Mouse (Mus musculus): Measurements from ENCODE around the gene Sec14l2. TPM values are rescaled to one million over a fixed set of nuclear protein-coding genes. Genes with fewer than 3 reads are reported as not detected.
"Not testable (repeated sequence)": the region's sequence is repeated elsewhere in the genome, so short reads cannot be mapped to it uniquely, and the experiment has no call there.

Sec14l2 gene
- polyA plus RNA-seq, 1 experiment from 2014 or later = 1.8 TPM

DNA sequence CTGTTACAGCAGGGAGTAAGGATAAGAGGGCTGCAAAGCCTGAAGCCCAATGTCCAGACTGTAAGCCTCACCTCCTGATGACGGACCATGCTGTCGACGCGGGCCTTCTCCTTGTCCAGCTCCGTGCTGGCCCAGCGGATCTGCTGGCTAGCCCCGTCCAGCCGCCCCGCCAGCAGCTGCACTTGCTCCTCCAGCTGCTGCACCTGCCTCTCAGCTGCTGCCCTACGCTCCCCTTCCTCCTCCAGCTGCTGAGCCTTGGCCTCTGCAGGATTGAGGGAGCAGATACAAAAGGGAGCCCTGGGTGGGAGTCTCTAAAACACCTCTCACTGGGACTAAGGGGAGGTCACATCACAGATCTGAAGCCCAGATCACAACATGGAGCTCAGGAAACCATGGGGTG, 23.9 kb upstream of the Sec14l2 start:
- H3K9ac ChIP-seq = no peak overlapping the region
- no peaks in the 10 kb centered on the region for H3K9me3 ChIP-seq (replicated peaks)
- peaks cover 29% of the 10 kb centered on the region for H3K36me3 ChIP-seq
- ATAC-seq (ENCODE audit: low FRiP score) = no peak
- H3K4me3 ChIP-seq = no peak overlapping the region
- H3K27me3 ChIP-seq = no peaks in the 10 kb centered on the region
- no peak overlapping the region for H3K4me2 ChIP-seq (replicated peaks)
- WGBS = 81% methylated on average over 10 of the region's 10 CpGs
- no peak overlapping the region for H3K27ac ChIP-seq
- H3K4me1 ChIP-seq = no peaks in the 10 kb centered on the region; the same call in 1 of the 2 replicates

DNA sequence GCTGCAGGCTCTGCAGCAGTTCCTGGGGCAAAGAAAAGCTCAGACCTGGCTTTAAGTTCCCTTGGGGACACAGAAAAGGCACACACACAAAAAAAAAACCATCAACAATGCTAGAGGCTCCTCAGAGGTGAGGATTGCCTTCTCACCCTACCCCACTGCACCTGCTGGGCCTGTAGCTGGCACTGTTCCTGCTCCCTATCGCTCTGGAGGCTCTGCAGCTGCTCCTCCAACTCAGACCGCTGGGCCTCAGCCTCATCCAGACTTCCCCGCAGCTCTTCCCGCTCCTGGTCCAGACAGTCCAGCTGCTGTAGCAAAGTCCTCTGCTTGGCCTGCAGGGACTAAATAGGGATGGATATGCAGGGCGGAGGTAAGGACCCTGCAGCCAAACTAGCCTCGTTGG, 23.2 kb upstream of the Sec14l2 start:
- H3K36me3 ChIP-seq = peaks cover 36% of the 10 kb centered on the region
- H3K4me3 ChIP-seq = no peak overlapping the region
- H3K9me3 ChIP-seq (replicated peaks) = no peaks in the 10 kb centered on the region
- ATAC-seq (ENCODE audit: low FRiP score) = no peak
- no peak overlapping the region for H3K4me2 ChIP-seq (replicated peaks)
- no peaks in the 10 kb centered on the region; the same call in 1 of the 2 replicates for H3K4me1 ChIP-seq
- no peak overlapping the region for H3K27ac ChIP-seq
- H3K9ac ChIP-seq = no peak overlapping the region
- H3K27me3 ChIP-seq = no peaks in the 10 kb centered on the region
- WGBS = 85% methylated on average over 6 of the region's 6 CpGs

DNA sequence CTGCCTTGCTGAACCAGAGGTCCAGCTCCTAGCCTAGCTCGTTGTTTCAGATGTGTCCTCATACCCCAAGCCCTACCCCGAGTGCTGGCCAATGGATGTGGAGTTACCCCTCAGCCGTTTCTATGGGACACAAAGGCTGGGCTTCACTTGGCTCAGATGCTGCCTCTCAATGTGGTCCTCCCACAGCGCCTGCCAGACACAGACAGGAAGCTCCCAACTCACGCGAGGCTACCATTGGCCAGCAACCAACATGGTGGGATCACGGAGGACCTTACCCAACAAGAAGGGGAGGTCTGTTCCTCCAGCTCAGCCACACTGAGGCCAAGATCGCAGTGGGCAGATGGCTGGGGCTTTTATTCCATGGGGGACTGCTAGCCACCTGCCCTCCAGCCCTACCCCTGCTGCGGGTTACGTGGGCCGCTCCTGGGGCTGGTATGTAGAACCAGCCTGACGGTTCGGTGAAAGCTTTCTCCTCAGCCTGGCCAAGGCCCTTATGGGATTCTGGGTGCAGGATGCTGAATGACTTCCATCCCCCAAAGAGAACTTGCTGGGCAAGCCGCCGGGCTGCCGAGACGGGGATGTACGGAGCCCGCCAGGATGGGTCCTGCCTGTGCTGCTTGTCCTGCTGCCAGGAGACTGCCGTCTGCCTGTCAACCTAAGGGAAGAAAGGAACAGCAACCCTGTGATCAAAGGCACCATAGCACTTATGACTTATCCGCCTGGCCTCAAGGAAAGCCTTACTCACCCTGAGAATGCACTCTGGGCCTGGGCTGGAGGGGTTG, 20.3 kb upstream of the Sec14l2 start:
- Histone ChIP-seq H3K9ac (no peak overlapping the region), H3K27ac (no peak overlapping the region), H3K4me1 (peaks cover 4% of the 10 kb centered on the region; the same call in 1 of the 2 replicates), H3K27me3 (no peaks in the 10 kb centered on the region), H3K36me3 (peaks cover 59% of the 10 kb centered on the region), H3K4me2 (replicated peaks) (no peak overlapping the region), H3K4me3 (no peak overlapping the region), H3K9me3 (replicated peaks) (no peaks in the 10 kb centered on the region)
- WGBS = 93% methylated on average over 21 of the region's 21 CpGs
- ATAC-seq (ENCODE audit: low FRiP score) = no peak

DNA sequence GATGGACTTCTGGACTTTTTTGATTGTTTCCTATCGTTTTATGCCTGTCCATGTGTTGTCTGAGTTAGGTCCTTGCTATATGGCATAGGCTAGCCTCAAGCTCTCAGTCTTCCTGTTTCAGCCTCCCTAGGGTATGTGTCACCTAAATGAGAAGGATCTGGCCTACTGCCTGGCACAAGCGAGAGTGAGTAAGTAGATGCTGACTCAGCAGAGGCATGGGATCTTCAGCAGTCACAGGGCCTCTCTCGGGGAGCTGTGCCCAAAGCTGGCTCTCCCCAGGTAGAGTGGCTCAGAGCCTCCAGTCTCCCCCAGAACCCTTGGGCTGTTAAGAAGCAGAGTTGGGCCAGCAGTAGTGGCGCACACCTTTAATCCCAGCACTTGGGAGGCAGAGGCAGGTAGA, 19.1 kb upstream of the Sec14l2 start:
- peaks cover 68% of the 10 kb centered on the region for H3K36me3 ChIP-seq
- 81% methylated on average over 4 of the region's 4 CpGs for WGBS

GRCm38 (mm10) chr11:4141505-4141904, 18.3 kb upstream of the Sec14l2 start:
- no peak overlapping the region for H3K4me3 ChIP-seq
- H3K9ac ChIP-seq = no peak overlapping the region
- ATAC-seq (ENCODE audit: low FRiP score) = no peak
- no peaks in the 10 kb centered on the region for H3K27me3 ChIP-seq
- no peaks in the 10 kb centered on the region for H3K9me3 ChIP-seq (replicated peaks)
- H3K27ac ChIP-seq = no peak overlapping the region
- peaks cover 71% of the 10 kb centered on the region for H3K36me3 ChIP-seq
- no peak overlapping the region for H3K4me2 ChIP-seq (replicated peaks)
- peaks cover 15% of the 10 kb centered on the region for H3K4me1 ChIP-seq

More for the DNA sequence above, 19.1 kb upstream of the Sec14l2 start:
- no peak overlapping the region for H3K4me2 ChIP-seq (replicated peaks)
- H3K27ac ChIP-seq = no peak overlapping the region
- H3K9ac ChIP-seq = no peak overlapping the region
- H3K4me3 ChIP-seq = no peak overlapping the region
- no peak for ATAC-seq (ENCODE audit: low FRiP score)
- H3K4me1 ChIP-seq = peaks cover 8% of the 10 kb centered on the region; the same call in 1 of the 2 replicates
- no peaks in the 10 kb centered on the region for H3K9me3 ChIP-seq (replicated peaks)
- H3K27me3 ChIP-seq = no peaks in the 10 kb centered on the region

- Histone ChIP-seq H3K4me2 (replicated peaks) (no peak overlapping the region), H3K9ac (no peak overlapping the region), H3K4me1 (peaks cover 26% of the 10 kb centered on the region), H3K9me3 (replicated peaks) (no peaks in the 10 kb centered on the region), H3K4me3 (no peak overlapping the region), H3K27ac (no peak overlapping the region), H3K36me3 (peaks cover 64% of the 10 kb centered on the region), H3K27me3 (no peaks in the 10 kb centered on the region)
- ATAC-seq (ENCODE audit: low FRiP score) = no peak
- WGBS = 67% methylated on average over 2 of the region's 2 CpGs
Observed at GRCm38 (mm10) chr11:4138964-4139363, 15.7 kb upstream of the Sec14l2 start.

GRCm38 (mm10) chr11:4134986-4135935, 12.0 kb upstream of the Sec14l2 start, which contains the start of gene Rnf215:
Rnf215 (plus strand) TSS chr11:4135202.
- Histone ChIP-seq H3K4me2 (replicated peaks) (peak within 1 kb of the TSS; percentile 84), H3K36me3 (peaks cover 28% of the 10 kb centered on the region), H3K4me3 (peak within 1 kb of the TSS; percentile 84), H3K9ac (peak within 1 kb of the TSS; percentile 93), H3K9me3 (replicated peaks) (no peaks in the 10 kb centered on the region), H3K27me3 (no peaks in the 10 kb centered on the region), H3K4me1 (peaks cover 26% of the 10 kb centered on the region), H3K27ac (peak within 1 kb of the TSS; percentile 88)
- WGBS = 1% methylated on average over 66 of the region's 66 CpGs
- peak; percentile 93 for ATAC-seq (ENCODE audit: low FRiP score)

DNA sequence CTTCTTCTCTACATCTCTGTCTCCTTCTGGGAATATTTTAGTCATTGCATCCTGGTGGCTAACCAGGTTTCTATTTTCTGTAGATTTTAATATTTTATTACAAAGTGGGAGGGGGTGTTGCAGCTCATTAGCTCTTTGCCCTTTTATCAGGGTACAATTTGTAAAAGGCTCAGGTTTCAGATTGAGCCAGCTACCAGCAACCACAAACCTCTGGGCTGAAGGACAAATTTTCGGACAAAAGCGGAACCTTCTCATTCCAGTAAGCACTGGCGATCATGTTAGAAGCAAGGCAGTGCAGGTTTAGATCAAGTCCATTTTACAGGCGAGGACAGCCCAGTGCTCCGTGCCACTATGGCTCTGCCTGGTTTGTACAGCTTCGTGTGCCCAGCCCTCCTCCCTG, 11.2 kb upstream of the Sec14l2 start:
- peak; percentile 14 for ATAC-seq (ENCODE audit: low FRiP score)
- Histone ChIP-seq H3K9ac (peak overlapping the region; percentile 93; the same call in 1 of the 2 replicates), H3K9me3 (replicated peaks) (no peaks in the 10 kb centered on the region), H3K4me1 (peaks cover 26% of the 10 kb centered on the region), H3K27me3 (no peaks in the 10 kb centered on the region), H3K4me2 (replicated peaks) (no peak overlapping the region), H3K4me3 (no peak overlapping the region), H3K27ac (no peak overlapping the region), H3K36me3 (peaks cover 20% of the 10 kb centered on the region)
- 59% methylated on average over 6 of the region's 6 CpGs for WGBS

DNA sequence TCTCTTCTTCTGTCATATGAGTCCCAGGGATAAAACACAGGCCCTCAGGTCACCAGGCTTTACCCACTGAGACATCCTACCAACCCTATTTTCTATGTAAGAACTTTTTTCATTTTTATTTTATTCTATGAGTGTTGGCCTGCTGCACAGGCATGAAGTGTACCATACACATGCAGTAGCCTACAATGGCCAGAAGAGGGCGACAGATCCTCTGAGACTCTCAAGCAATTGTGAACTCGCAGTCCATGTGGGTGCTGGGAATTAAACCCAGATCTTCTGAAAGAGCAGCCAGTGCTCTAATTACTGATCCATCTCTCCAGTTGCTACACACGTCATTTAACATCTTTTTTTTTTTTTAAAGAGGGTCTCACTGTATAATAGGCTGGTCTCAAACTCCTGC, 10.2 kb upstream of the Sec14l2 start:
- H3K36me3 ChIP-seq = peaks cover 11% of the 10 kb centered on the region
- no peak overlapping the region for H3K9ac ChIP-seq
- H3K4me1 ChIP-seq = peaks cover 22% of the 10 kb centered on the region
- H3K4me3 ChIP-seq = no peak overlapping the region
- 53% methylated on average over 3 of the region's 3 CpGs for WGBS
- no peak for ATAC-seq (ENCODE audit: low FRiP score)
- H3K27me3 ChIP-seq = no peaks in the 10 kb centered on the region
- no peaks in the 10 kb centered on the region for H3K9me3 ChIP-seq (replicated peaks)
- no peak overlapping the region for H3K4me2 ChIP-seq (replicated peaks)
- H3K27ac ChIP-seq = no peak overlapping the region

DNA sequence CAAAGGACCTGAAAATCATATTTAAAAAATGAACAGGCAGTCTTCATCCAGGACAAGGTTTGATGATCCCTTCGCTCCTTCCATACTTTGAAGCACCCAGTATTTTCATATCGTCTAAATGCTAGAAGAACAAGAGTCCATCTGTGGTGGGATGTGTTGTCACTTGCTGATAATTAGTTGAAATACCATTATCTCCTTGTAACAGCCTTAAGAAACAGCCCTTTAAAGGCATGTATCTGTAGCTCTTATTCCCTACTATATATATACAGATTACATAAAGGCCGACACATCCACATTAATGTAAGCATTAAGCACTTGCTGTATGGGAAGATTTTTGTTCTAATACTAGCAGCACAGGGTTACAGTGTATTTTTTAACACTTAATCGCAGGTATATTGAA, 5.2 kb upstream of the Sec14l2 start:
- not testable (repeated sequence) for H3K27me3 ChIP-seq; ATAC-seq (ENCODE audit: low FRiP score); H3K4me3 ChIP-seq; H3K4me1 ChIP-seq; H3K36me3 ChIP-seq; H3K9ac ChIP-seq; H3K9me3 ChIP-seq (replicated peaks); H3K27ac ChIP-seq; H3K4me2 ChIP-seq (replicated peaks)
- WGBS = 90% methylated on average over 4 of the region's 4 CpGs

- Histone ChIP-seq H3K4me1 (no peaks in the 10 kb centered on the region), H3K9ac (no peak overlapping the region), H3K9me3 (replicated peaks) (peaks cover 5% of the 10 kb centered on the region; the same call in 1 of the 2 replicates), H3K27me3 (no peaks in the 10 kb centered on the region), H3K36me3 (no peaks in the 10 kb centered on the region), H3K4me3 (no peak overlapping the region), H3K27ac (no peak overlapping the region), H3K4me2 (replicated peaks) (no peak overlapping the region)
- no peak for ATAC-seq (ENCODE audit: low FRiP score)
- 78% methylated on average over 1 of the region's 1 CpGs for WGBS
Observed at GRCm38 (mm10) chr11:4127059-4127458, 3.8 kb upstream of the Sec14l2 start.

DNA sequence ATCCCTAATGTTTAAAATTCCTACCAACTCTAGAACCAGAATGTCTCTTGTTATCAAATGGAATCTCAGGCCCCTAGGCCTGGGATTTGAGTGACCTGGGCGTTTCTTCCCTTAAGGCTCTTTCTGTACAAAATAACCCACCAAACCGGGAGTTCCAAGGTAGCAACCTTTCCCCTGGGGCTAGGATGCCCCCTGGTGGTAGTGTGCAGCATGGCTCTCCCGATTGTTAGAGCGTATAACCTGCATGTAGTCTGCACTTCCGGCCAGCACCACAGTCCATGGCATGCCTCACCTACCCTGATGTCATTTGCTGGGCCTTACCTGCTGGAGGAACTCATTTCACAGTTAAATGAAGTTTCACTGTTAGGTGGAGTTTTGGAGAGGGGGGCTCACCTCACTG, 707 bp upstream of the Sec14l2 start:
- H3K4me3 ChIP-seq = no peak overlapping the region
- no peak overlapping the region for H3K9ac ChIP-seq
- no peaks in the 10 kb centered on the region for H3K4me1 ChIP-seq
- H3K36me3 ChIP-seq = no peaks in the 10 kb centered on the region
- H3K27ac ChIP-seq = no peak overlapping the region
- H3K9me3 ChIP-seq (replicated peaks) = peaks cover 5% of the 10 kb centered on the region; the same call in 1 of the 2 replicates
- peaks cover 14% of the 10 kb centered on the region for H3K27me3 ChIP-seq
- WGBS = 71% methylated on average over 5 of the region's 5 CpGs
- no peak for ATAC-seq (ENCODE audit: low FRiP score)
- no peak overlapping the region for H3K4me2 ChIP-seq (replicated peaks)

All from hindbrain, embryonic 12.5 days (tissue).